Mouse (Mus musculus) liver, embryonic 12.5 days (tissue): Measurements from ENCODE around the gene Cul7. TPM values are rescaled to one million over a fixed set of nuclear protein-coding genes. Genes with fewer than 3 reads are reported as not detected.
A peak's percentile ranks its signal among the peaks of the same experiment; 100 is the strongest.

Source experiments
- ATAC-seq: fragments of 200-750 bp; cut with Nextera tagmentation; 2 replicates; pipeline ENCODE4 v1.8.0; 2017; ENCODE audit warnings: moderate number of reproducible peaks, mild to moderate bottlenecking, moderate library complexity
- H3K27ac ChIP-seq: fragments of 300-500 bp; sonication (generic); 2 replicates; pipeline ENCODE4 v1.5.1; 2016; ENCODE audit warnings: mild to moderate bottlenecking
- H3K27me3 ChIP-seq: fragments of 300-500 bp; sonication (generic); replicated peaks from 2 replicates; pipeline ENCODE4 v1.6.1; 2016; ENCODE audit warnings: mild to moderate bottlenecking, moderate library complexity
- H3K36me3 ChIP-seq: fragments of 300-500 bp; sonication (generic); 2 replicates; pipeline ENCODE4 v1.6.1; 2016; ENCODE audit warnings: mild to moderate bottlenecking, moderate library complexity
- H3K4me1 ChIP-seq: fragments of 300-500 bp; sonication (generic); 2 replicates; pipeline ENCODE4 v1.6.1; 2016
- H3K4me2 ChIP-seq: fragments of 300-500 bp; sonication (generic); 2 replicates; pipeline ENCODE4 v1.6.1; 2016; ENCODE audit warnings: mild to moderate bottlenecking, moderate library complexity
- H3K4me3 ChIP-seq: fragments of 300-500 bp; sonication (generic); 2 replicates; pipeline ENCODE4 v1.5.1; 2016; ENCODE audit warnings: mild to moderate bottlenecking, moderate library complexity
- H3K9ac ChIP-seq: fragments of 300-500 bp; sonication (generic); 2 replicates; pipeline ENCODE4 v1.6.1; 2016; ENCODE audit warnings: mild to moderate bottlenecking, moderate library complexity
- H3K9me3 ChIP-seq: fragments of 300-500 bp; sonication (generic); replicated peaks from 2 replicates; pipeline ENCODE4 v1.6.1; 2016; ENCODE audit warnings: mild to moderate bottlenecking, moderate library complexity
- WGBS: fragments of 180-500 bp; shearing (Covaris S2); methylation state at CpG from one replicate; pipeline ENCODE4 v1.1.7; 2016; ENCODE audit not compliant: insufficient replicate concordance; 5-methylcytosine and 5-hydroxymethylcytosine counted together
- polyA plus RNA-seq: library from polyadenylated mRNA; unstranded; fragments of >200 nt; fragmentation: Nextera tagmentation; extraction: Ambion mirVana; gene quantifications from 2 replicates; pipeline ENCODE4 v1.2.1, GENCODE M21; 2016

Cul7 gene
- polyA plus RNA-seq, 1 experiment from 2014 or later, result 18.3 TPM

GRCm38 (mm10) chr17:46651292-46651691 is 1.2 kb downstream of the Cul7 start:
- H3K27ac ChIP-seq, result peak overlapping the region; percentile 88
- no peaks in the 10 kb centered on the region for H3K27me3 ChIP-seq
- H3K4me3 ChIP-seq, result peak overlapping the region; percentile 77
- H3K36me3 ChIP-seq, result peaks cover 58% of the 10 kb centered on the region
- peak overlapping the region; percentile 87 for H3K9ac ChIP-seq
- no peaks in the 10 kb centered on the region for H3K9me3 ChIP-seq
- H3K4me1 ChIP-seq, result peaks cover 48% of the 10 kb centered on the region
- 70% methylated on average over 17 of the region's 17 CpGs for WGBS
- peak overlapping the region; percentile 98 for H3K4me2 ChIP-seq
- ATAC-seq, result no peak

GRCm38 (mm10) chr17:46651755-46652547 is 1.8 kb downstream of the Cul7 start:
- ATAC-seq, result no peak

GRCm38 (mm10) chr17:46656054-46656453 is 5.9 kb downstream of the Cul7 start:
- no peak for ATAC-seq
- Histone ChIP-seq H3K27ac (no peak overlapping the region), H3K4me1 (peaks cover 20% of the 10 kb centered on the region), H3K9ac (no peak overlapping the region), H3K4me3 (no peak overlapping the region), H3K9me3 (no peaks in the 10 kb centered on the region), H3K27me3 (no peaks in the 10 kb centered on the region), H3K4me2 (no peak overlapping the region), H3K36me3 (peaks cover 91% of the 10 kb centered on the region)
- 77% methylated on average over 6 of the region's 6 CpGs for WGBS

More at GRCm38 (mm10) chr17:46651755-46652547, 1.8 kb downstream of the Cul7 start:
- H3K36me3 ChIP-seq, result peaks cover 65% of the 10 kb centered on the region
- H3K9ac ChIP-seq, result peak overlapping the region; percentile 87
- H3K4me3 ChIP-seq, result peak overlapping the region; percentile 77
- H3K4me1 ChIP-seq, result peaks cover 42% of the 10 kb centered on the region
- peak overlapping the region; percentile 98 for H3K4me2 ChIP-seq
- H3K9me3 ChIP-seq, result no peaks in the 10 kb centered on the region
- 77% methylated on average over 20 of the region's 20 CpGs for WGBS
- no peaks in the 10 kb centered on the region for H3K27me3 ChIP-seq
- H3K27ac ChIP-seq, result 0 out of 2 replicates have a peak overlapping the region, but pooled peaks have one; percentile 22

- 95% methylated on average over 9 of the region's 9 CpGs for WGBS
- H3K36me3 ChIP-seq, result peaks cover 97% of the 10 kb centered on the region
- H3K4me1 ChIP-seq, result no peaks in the 10 kb centered on the region
- no peaks in the 10 kb centered on the region for H3K9me3 ChIP-seq
- no peaks in the 10 kb centered on the region for H3K27me3 ChIP-seq
- no peak overlapping the region for H3K4me3 ChIP-seq
- no peak for ATAC-seq
- H3K9ac ChIP-seq, result no peak overlapping the region
- H3K4me2 ChIP-seq, result no peak overlapping the region
- no peak overlapping the region for H3K27ac ChIP-seq
Observed at GRCm38 (mm10) chr17:46661351-46661750, 11.2 kb downstream of the Cul7 start.

GRCm38 (mm10) chr17:46661981-46662380 is 11.8 kb downstream of the Cul7 start:
- Histone ChIP-seq H3K27ac (no peak overlapping the region), H3K9ac (no peak overlapping the region), H3K4me1 (no peaks in the 10 kb centered on the region), H3K36me3 (peaks cover 96% of the 10 kb centered on the region), H3K4me3 (no peak overlapping the region), H3K27me3 (no peaks in the 10 kb centered on the region), H3K9me3 (no peaks in the 10 kb centered on the region), H3K4me2 (no peak overlapping the region)
- 89% methylated on average over 12 of the region's 12 CpGs for WGBS
- no peak for ATAC-seq

- no peak for ATAC-seq
- Histone ChIP-seq H3K4me3 (no peak overlapping the region), H3K4me2 (no peak overlapping the region), H3K9ac (no peak overlapping the region), H3K4me1 (no peaks in the 10 kb centered on the region), H3K27me3 (no peaks in the 10 kb centered on the region), H3K9me3 (no peaks in the 10 kb centered on the region), H3K27ac (no peak overlapping the region), H3K36me3 (peaks cover 93% of the 10 kb centered on the region)
- WGBS, result 83% methylated on average over 5 of the region's 5 CpGs
Observed at GRCm38 (mm10) chr17:46662730-46663129, 12.6 kb downstream of the Cul7 start.

- ATAC-seq, result no peak
- Histone ChIP-seq H3K36me3 (peaks cover 81% of the 10 kb centered on the region), H3K4me3 (no peak overlapping the region), H3K27me3 (no peaks in the 10 kb centered on the region), H3K9me3 (no peaks in the 10 kb centered on the region), H3K4me1 (peaks cover 4% of the 10 kb centered on the region), H3K27ac (no peak overlapping the region), H3K9ac (no peak overlapping the region), H3K4me2 (no peak overlapping the region)
- WGBS, result 87% methylated on average over 16 of the region's 16 CpGs
Observed at GRCm38 (mm10) chr17:46667712-46668111, 17.6 kb downstream of the Cul7 start.

- Histone ChIP-seq H3K9ac (no peak overlapping the region), H3K4me1 (peaks cover 20% of the 10 kb centered on the region), H3K36me3 (peaks cover 67% of the 10 kb centered on the region), H3K9me3 (no peaks in the 10 kb centered on the region), H3K4me3 (no peak overlapping the region), H3K27ac (no peak overlapping the region), H3K27me3 (no peaks in the 10 kb centered on the region), H3K4me2 (no peak overlapping the region)
- ATAC-seq, result no peak
- WGBS, result 88% methylated on average over 10 of the region's 10 CpGs
Observed at GRCm38 (mm10) chr17:46669911-46670310, 19.8 kb downstream of the Cul7 start.

GRCm38 (mm10) chr17:46673850-46674529 is 23.9 kb downstream of the Cul7 start, which contains the start of gene Rrp36:
Rrp36 (minus strand) TSS chr17:46674352.
- H3K27ac ChIP-seq, result peak within 1 kb of the TSS; percentile 83
- peaks cover 37% of the 10 kb centered on the region for H3K4me1 ChIP-seq
- no peaks in the 10 kb centered on the region for H3K9me3 ChIP-seq
- H3K36me3 ChIP-seq, result peaks cover 75% of the 10 kb centered on the region
- peak within 1 kb of the TSS; percentile 75 for H3K9ac ChIP-seq
- ATAC-seq, result peak; percentile 93
- H3K4me2 ChIP-seq, result peak within 1 kb of the TSS; percentile 83
- WGBS, result under 1% methylated on average over 43 of the region's 43 CpGs
- peak within 1 kb of the TSS; percentile 76 for H3K4me3 ChIP-seq
- H3K27me3 ChIP-seq, result no peaks in the 10 kb centered on the region

GRCm38 (mm10) chr17:46674530-46675283 is 24.6 kb downstream of the Cul7 start:
- WGBS, result 32% methylated on average over 15 of the region's 15 CpGs
- Histone ChIP-seq H3K4me3 (peak overlapping the region; percentile 76), H3K9me3 (no peaks in the 10 kb centered on the region), H3K36me3 (peaks cover 68% of the 10 kb centered on the region), H3K4me1 (peaks cover 45% of the 10 kb centered on the region), H3K9ac (peak overlapping the region; percentile 75), H3K27ac (peak overlapping the region; percentile 83), H3K4me2 (peak overlapping the region; percentile 83), H3K27me3 (no peaks in the 10 kb centered on the region)
- peak; percentile 33 for ATAC-seq

GRCm38 (mm10) chr17:46678416-46678815 is 28.3 kb downstream of the Cul7 start, which contains the start of gene Mea1:
Mea1 (plus strand) TSS chr17:46678793.
- no peaks in the 10 kb centered on the region for H3K9me3 ChIP-seq
- peak within 1 kb of the TSS; percentile 85 for H3K4me2 ChIP-seq
- peak within 1 kb of the TSS; percentile 85 for H3K9ac ChIP-seq
- ATAC-seq, result no peak
- H3K4me1 ChIP-seq, result peaks cover 51% of the 10 kb centered on the region
- peak within 1 kb of the TSS; percentile 90 for H3K27ac ChIP-seq
- WGBS, result 92% methylated on average over 7 of the region's 9 CpGs
- peaks cover 54% of the 10 kb centered on the region for H3K36me3 ChIP-seq
- H3K27me3 ChIP-seq, result no peaks in the 10 kb centered on the region
- H3K4me3 ChIP-seq, result peak within 1 kb of the TSS; percentile 81
